Mouse (Mus musculus) brain, adult 2 months (tissue): ENCODE measurements around the gene Trir.

ENCODE experiments used
- DNase-seq: peaks from one replicate; pipeline ENCODE4 v3.0.0; 2011; ENCODE audit warnings: low read depth, low spot score

Gene Trir

DNA sequence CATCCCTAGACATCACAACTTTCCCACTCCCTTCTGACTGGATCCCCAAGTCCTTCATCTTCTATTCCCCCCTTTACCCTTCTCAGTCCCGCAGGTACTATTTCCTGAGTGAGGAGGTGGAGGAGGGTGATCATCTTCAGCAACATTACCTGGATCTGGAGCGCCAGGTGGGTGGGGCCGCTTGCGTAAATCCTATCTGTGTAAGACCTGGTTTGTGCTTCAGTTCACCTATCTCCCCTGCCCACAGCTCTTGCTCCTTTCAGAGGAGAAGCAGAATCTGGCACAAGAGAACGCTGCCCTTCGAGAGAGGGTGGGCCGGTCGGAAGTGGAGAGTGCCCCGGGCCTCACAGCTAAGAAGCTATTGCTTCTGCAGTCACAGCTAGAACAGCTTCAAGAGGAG is 32.2 kb upstream of the Trir start:
- no peak for DNase-seq

DNA sequence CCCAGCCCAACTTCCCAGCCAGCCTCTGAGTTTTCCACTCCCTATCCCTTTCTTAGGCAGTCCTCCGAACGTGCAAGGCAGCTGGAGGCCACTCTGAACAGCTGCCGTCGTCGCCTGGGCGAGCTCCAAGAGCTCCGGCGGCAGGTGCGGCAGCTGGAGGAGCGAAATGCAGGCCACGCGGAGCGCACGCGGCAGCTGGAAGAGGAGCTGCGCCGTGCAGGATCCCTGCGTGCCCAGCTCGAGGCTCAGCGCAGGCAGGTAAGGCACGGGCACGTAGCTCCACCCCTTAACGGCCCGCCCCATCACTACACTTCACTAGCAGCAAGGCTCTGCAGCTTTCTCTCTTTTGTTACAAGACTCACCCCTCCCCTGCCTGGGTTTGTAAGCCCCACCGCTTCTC is 30.9 kb upstream of the Trir start:
- no peak for DNase-seq

- no peak for DNase-seq
Measured at GRCm38 (mm10) chr8:84996978-84997377, 29.6 kb upstream of the Trir start.

- peak; percentile 98 for DNase-seq
Measured at GRCm38 (mm10) chr8:84997649-84998295, 28.9 kb upstream of the Trir start.

GRCm38 (mm10) chr8:85007686-85008085 is 18.9 kb upstream of the Trir start:
- no peak for DNase-seq

GRCm38 (mm10) chr8:85011242-85011641 is 15.4 kb upstream of the Trir start:
- no peak for DNase-seq

GRCm38 (mm10) chr8:85013230-85013840 is 13.3 kb upstream of the Trir start:
- peak; percentile 92 for DNase-seq

DNA sequence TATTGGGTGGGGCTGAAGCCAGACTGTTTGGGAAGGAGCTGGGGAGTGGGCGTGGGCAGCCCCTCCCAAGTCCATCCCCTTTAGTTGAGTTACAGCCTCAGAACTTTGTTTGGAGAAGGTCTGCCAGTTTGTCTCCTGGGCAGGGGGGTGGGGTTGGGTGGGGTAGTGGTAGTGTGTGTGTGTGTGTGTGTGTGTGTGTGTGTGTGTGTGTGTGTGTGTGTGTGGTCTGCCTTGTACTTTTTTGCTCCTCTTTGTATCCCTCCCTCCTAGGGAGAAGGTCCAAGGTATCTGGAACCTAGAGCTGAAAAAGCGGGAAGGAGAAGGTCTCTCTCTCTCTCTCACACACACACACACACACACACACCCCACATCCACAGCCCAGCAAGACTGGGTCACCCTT is 12.2 kb upstream of the Trir start, which contains the start of gene Best2:
Gene Best2 (minus strand): TSS at position 101 of the 400 bp plus-strand sequence.
- no peak for DNase-seq

DNA sequence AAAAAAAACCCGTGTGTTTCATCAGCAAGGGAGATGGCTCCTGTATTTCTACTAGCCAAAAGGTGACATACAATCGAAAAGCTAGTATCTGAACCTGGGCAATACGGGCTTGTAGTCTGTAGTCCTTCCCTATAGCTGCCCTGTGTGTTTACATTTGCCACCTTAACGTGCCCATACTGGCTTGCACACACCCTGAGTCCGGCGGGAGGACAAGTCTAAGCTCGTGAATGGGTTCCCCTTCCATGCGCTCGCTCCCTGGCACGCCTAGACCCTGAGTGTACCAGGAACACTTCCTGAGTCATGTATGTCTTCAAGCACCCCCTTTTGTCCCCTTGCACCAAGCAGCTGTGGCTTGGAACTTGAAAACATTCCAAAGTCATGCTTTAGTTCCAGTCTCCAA is 9.9 kb upstream of the Trir start:
- DNase-seq = no peak

DNA sequence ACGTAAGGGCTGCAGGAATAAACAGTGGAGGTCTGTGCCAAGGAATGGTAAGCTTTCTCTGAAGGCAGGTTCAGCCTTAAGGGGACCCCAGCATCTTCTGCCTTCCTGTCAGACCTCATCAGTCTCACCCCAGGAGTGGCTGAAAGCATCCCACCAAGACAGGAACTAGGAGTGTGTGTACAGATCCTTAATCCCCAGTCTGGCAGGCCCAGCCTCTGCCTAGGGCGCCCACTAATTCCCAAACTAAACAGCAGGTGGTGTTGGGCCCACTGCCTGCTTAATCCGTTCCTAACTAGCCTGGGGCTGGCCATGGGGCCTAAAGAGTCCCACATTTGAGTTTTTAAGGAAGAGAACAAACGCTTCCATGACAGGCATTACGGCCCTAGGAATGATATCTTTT is 9.4 kb upstream of the Trir start:
- no peak for DNase-seq

DNA sequence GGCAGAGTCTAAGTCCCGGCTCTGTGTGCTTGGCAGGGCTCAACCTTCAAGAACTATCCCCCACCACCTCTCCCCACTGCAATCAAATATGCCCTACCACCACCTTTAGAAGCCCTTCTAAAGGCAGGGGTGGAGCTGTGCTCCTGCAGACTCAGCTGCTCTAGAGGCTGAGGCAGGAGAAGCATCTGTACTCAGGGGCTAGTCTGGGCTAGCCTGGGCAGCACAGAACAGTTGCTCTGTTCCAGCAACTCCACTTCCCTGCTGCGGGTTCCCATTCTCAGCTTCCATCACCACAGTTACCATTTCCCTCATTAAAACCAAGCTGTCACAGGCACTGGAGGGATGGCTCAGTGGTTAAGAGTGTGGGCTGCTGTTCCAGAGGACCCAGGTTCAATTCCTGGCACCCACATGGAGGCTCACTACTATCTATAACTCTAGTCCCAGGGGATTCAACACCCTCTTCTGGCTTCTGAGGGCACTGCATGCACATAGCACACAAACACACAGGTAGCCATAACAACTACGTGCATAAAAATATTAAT is 5.0 kb upstream of the Trir start:
- DNase-seq = no peak

DNA sequence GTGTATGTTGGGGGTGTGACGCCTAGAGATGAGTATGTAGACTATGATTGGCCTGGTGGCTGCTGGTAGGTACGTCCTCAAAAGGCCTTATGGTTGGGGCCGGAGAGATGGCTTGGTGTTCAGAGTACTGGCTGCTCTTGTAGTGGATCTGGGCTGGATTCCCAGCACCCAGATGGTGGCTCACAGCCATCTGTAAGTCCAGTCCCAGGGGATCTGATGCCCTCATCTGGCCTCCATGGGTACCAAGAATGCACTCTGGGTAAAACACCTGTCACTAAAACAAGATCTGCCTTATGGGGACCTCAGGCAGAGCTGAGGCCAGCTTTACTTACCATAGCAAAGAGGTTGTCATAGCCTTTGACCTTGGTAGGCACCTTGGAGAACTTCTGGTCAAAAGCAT is 2.8 kb upstream of the Trir start:
- DNase-seq = no peak

DNA sequence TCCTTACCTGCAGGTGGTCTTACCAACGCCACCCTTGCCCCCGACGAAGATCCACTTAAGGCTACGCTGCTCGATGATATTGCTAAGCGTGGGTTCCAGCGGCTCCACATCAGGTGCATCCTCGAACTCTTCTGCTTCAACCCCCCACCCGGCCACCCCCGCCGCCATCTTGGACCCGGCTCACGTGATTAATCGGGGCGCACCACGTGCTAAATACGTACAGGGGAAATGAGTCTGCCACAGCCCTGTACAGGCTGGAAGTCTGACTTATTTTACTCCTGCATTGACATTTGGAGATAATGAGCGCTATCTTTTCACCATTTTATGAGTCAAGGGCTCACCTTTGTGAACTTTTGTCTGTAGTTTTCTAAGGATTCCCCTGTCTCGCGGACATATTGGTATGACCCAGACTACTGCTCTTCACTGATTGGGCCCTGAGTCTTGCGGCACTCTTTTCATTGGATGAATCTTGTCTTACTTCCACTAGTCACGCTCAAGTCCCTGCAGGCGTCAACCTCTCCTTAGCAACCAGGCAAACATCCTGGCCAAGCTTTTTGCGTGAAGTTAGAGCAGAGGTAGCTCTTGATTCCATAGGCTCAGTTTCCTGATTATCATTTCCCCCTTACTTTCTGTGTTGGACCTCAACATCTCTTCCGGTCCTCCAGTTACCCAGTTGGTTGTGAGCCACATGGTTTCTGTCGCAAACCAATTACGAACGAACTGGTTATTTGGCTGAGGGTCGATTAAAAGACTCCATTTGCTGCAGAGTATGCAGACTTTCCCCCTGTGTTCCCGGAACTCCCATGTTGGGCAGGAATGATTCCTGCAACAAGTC is 1.3 kb upstream of the Trir start, which contains the start of gene Asna1:
Gene Asna1 (minus strand): TSS at position 184 of the 835 bp plus-strand sequence.
- peak; percentile 97 for DNase-seq

DNA sequence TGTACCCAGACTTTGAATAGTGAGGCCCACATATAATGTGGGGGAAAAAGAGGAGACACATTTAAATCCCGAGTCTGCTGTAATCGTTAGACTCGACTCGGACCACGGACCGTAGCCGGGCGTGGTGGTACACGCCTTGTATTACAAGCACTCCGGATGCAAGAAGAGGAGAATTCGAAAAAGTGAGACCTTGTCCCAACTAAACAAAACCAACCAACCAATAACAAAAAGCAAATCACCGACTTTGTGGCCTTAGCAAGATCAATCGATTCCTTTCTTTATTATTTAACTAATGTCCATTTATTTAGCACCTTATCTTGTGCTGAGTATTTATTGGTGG is 863 bp downstream of the Trir start:
- DNase-seq = no peak

- DNase-seq = peak; percentile 33
Measured at GRCm38 (mm10) chr8:85027922-85028321, 1.3 kb downstream of the Trir start.

- DNase-seq = no peak
Measured at GRCm38 (mm10) chr8:85029271-85029670, 2.6 kb downstream of the Trir start.

DNA sequence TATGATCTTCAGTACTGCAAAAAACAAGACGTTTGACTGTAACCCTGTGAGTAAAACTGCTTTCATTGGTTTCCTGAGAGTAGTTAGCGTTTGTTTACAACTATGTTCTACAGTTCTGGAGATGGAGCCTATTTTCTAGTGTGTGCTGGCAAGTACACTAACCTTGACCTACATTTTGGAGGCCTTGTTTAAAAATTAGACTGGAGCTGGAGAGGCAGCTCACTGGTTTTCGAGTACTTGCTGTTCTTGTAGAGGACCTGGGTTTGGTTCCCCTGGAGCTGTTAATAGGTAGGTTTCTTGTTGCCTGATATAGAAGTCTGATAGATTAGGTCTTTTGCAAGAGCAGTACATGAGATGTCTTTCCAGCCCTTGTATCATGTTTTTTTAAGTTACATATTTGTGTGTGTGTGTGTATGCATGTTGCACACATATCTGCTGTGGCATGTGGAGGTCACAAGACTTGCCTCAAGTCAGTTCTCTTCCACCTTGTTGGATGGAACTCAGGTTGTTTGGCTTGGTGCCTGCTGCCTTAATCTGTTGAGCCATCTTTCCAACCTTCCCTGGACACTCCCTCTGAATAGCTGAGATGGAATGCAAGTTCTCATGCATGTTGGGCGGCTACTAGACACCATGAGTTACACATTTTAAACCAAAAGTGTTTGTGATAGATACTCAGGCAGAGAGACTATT is 6.1 kb downstream of the Trir start:
- DNase-seq = no peak

DNA sequence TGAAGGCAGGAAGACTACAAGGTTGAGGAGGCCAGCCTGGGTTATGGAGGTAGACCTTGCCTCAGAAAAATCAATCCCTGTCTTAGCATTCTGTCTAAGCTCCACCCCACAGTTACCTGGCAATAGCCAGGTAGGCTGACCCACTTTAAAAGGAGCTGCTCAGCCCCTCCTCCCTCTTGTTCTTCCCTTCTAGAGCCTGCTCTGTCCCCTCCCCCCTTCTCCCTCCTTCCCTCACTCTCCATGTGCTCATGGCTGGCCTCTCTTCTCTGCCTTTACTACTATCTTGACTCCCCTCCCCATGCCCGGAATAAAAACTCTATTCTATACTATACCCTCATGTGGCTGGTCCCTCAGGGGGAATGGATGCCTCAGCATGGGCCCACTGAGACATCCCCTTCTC is 7.2 kb downstream of the Trir start:
- DNase-seq = no peak

- peak; percentile 93 for DNase-seq
Measured at GRCm38 (mm10) chr8:85034764-85035163, 8.1 kb downstream of the Trir start.

- no peak for DNase-seq
Measured at GRCm38 (mm10) chr8:85035165-85035727, 8.6 kb downstream of the Trir start.

GRCm38 (mm10) chr8:85035728-85036310 is 9.2 kb downstream of the Trir start:
- DNase-seq = peak; percentile 32
